Mouse (Mus musculus) forelimb bud, embryonic 11.5 days (tissue): Measurements from ENCODE around the gene Cluap1.
"Not testable (repeated sequence)": the region's sequence is repeated elsewhere in the genome, so short reads cannot be mapped to it uniquely, and the experiment has no call there.

Experiments used
- DNase-seq: peaks from one replicate; pipeline ENCODE4 v3.0.0-alpha.2; 2012; ENCODE audit warnings: low read depth, low spot score

The Cluap1 gene

GRCm38 (mm10) chr16:3934091-3934490 lies 25.5 kb downstream of the Cluap1 start:
- no peak for DNase-seq

- no peak for DNase-seq
Observed at GRCm38 (mm10) chr16:3934701-3935100, 26.1 kb downstream of the Cluap1 start.

DNA sequence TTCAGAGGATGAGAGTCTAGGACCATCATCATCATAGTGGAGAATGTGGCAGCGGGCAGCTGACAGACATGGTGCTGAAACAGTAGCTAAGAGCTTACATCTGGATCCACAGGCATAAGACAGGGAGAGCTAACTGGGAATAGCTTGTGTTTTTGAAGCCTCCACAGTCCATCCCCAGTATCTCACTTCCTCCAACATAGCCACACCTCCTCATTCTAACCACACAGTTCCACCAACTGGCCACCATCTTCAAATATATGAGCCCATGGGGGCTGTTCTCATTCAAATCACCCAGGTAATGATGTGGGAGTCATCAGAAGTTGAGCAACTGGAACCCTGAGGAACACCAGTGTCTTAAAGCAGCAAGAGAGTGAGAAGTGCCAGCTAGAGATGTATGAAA lies 42.5 kb downstream of the Cluap1 start:
- no peak for DNase-seq

GRCm38 (mm10) chr16:3956369-3956768 lies 47.8 kb downstream of the Cluap1 start:
- no peak for DNase-seq

- no peak for DNase-seq
Observed at GRCm38 (mm10) chr16:3959261-3959660, 50.7 kb downstream of the Cluap1 start.

- DNase-seq = no peak
Observed at GRCm38 (mm10) chr16:3964990-3965389, 56.4 kb downstream of the Cluap1 start.

DNA sequence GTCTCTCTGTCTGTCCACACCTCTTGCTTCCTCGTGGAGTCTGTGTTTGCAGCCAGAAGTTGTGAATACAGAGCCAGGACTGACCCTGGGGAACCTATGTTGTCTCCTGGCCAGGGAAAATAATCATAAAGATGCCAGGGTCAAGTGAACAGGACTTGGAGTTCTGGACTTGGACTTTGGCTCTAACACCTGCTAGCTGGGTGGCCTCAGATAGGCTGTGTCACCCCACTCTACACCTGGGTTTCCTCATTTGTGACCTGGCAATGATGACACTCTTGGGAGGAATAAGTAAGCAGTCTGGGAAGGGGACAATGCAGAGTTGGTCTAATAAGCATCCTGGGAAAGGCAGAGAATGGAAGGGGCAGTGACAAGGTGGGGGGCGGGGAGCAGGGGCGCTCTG lies 56.9 kb downstream of the Cluap1 start:
- no peak for DNase-seq

- DNase-seq = not testable (repeated sequence)
Observed at GRCm38 (mm10) chr16:3974456-3974855, 65.9 kb downstream of the Cluap1 start.

- DNase-seq = no peak
Observed at GRCm38 (mm10) chr16:3975658-3976057, 67.1 kb downstream of the Cluap1 start.

GRCm38 (mm10) chr16:3976251-3976671 lies 67.7 kb downstream of the Cluap1 start, which contains the start of gene Nlrc3:
Nlrc3 (minus strand) TSS chr16:3976632.
- DNase-seq = no peak

DNA sequence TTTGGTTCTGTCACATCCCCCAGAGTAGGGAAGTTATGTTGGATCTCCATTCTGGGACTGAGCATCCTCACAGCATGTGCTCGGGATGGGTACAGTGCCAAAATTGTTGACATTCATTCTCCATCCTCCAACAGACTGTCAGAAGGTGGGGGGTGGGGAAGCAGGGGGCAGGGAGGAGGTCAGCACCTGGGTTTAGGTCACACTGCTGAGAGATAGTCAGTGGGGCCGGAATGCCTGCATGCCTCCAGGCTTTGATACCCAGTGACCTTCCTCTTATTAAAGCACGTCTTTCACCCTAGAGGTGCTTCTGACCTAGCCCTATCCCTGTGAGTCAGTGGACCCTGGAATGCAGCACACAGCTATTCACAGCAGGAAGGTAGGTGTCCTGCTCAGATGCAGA lies 68.1 kb downstream of the Cluap1 start:
- DNase-seq = no peak

GRCm38 (mm10) chr16:3982173-3982572 lies 73.6 kb downstream of the Cluap1 start:
- no peak for DNase-seq

DNA sequence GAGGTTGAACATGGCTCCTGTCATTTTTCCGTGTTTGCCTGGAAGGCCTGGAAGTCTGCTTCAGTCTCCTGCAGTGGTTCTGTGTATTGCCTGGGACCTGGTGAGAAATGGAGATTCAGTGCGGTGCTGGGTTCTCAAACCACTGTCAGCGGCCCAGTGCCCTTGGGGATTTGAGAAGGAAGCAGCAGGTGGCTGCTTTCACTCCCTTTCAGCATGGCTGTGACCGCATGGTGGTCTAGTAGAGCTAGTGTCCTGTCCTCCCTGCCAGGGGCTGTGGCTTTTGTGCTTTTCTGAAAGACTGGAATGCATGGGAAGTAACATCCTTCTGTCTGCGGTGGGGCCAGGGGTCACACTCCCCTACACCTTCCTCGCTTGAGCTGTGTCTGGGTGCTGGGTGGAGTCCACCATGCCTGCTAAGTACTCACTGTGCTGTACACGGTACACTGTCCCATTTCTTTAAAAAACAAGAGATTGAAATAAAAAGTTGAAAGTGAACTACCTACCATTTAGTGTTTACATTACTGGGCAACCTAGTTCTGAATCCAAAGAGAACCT lies 74.6 kb downstream of the Cluap1 start:
- DNase-seq = no peak

DNA sequence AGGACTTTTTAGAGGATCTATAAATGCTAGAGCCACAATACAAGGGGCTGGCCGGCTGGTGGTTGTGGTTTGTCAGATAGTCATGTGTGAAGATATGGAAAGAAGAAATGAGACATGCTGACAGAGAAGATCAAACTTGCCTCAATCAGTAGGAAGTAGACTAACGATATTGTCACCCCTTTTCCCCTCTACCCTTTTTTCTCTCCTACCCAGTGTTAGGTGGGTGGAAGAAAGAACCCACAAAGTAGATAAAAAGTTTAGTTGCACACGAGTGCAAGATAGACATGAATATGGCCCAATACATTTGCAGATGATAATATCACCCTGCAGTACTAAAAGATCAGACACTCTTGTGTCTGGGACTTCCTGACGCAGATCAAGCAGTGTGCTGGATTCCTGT lies 79.8 kb downstream of the Cluap1 start:
- DNase-seq = no peak
